10 mouse cellular contexts compared by ENCODE assay signal in genomic region chr8:120374514-120374913, GRCm38 (mm10).
DNase-seq lines count a peak whose midpoint lies in the region; ATAC-seq and TF ChIP-seq lines count a peak whose summit lies in the region.
"Had no signal": no experiment of that assay in that cellular context is flagged by ENCODE, and none has a peak within 500 bp of the region (broad histone marks: within the 10 kb centered on the region; RNA-seq: fewer than 3 reads in every experiment).

No protein-coding gene starts in this region.

- peaks cover 95% of the 10 kb centered on the region for H3K4me1 ChIP-seq in heart, embryonic 12.5 days (replicated peaks)
- peaks cover 49% of the 10 kb centered on the region for H3K4me1 ChIP-seq in embryonic facial prominence, embryonic 12.5 days
- peaks cover 45% of the 10 kb centered on the region for H3K4me1 ChIP-seq in kidney, postnatal 0 days (replicated peaks; ENCODE audit: insufficient read depth, low read length)
- peaks cover 66% of the 10 kb centered on the region for H3K4me1 ChIP-seq in neural tube, embryonic 11.5 days (ENCODE audit: control insufficient read depth, insufficient read depth, low read length)

- H3K27me3 ChIP-seq in heart, embryonic 12.5 days (replicated peaks), result no peaks in the 10 kb centered on the region
- no peaks in the 10 kb centered on the region for H3K27me3 ChIP-seq in embryonic facial prominence, embryonic 12.5 days
- H3K27me3 ChIP-seq in kidney, postnatal 0 days (ENCODE audit: insufficient read depth, low read length), result no peaks in the 10 kb centered on the region
- H3K27me3 ChIP-seq in neural tube, embryonic 11.5 days (ENCODE audit: control insufficient read depth, insufficient read depth, low read length), result no peaks in the 10 kb centered on the region
- H3K27me3 ChIP-seq: CH12.LX had no signal

- ATAC-seq in heart, embryonic 12.5 days (ENCODE audit: insufficient number of reproducible peaks, low FRiP score), result no peak
- ATAC-seq in embryonic facial prominence, embryonic 12.5 days (ENCODE audit: insufficient number of reproducible peaks, insufficient read depth, low FRiP score, low TSS enrichment), result no peak
- peak; percentile 69 for ATAC-seq in kidney, postnatal 0 days (replicated peaks; ENCODE audit: low FRiP score, low read depth)
- peak; percentile 56 for ATAC-seq in neural tube, embryonic 11.5 days (ENCODE audit: insufficient read depth, low FRiP score, low TSS enrichment)

- WGBS in heart, embryonic 12.5 days, result 41% methylated on average over 9 of the region's 9 CpGs
- WGBS in embryonic facial prominence, embryonic 12.5 days, result 34% methylated on average over 9 of the region's 9 CpGs
- 24% methylated on average over 9 of the region's 9 CpGs for WGBS in kidney, postnatal 0 days
- WGBS in neural tube, embryonic 11.5 days, result 7% methylated on average over 9 of the region's 9 CpGs

- peak overlapping the region; percentile 26 for H3K9ac ChIP-seq in heart, embryonic 12.5 days
- no peak overlapping the region; the same call in 1 of the 2 replicates for H3K9ac ChIP-seq in embryonic facial prominence, embryonic 12.5 days
- no peak overlapping the region for H3K9ac ChIP-seq in kidney, postnatal 0 days (ENCODE audit: low read depth, low read length)
- no peak overlapping the region for H3K9ac ChIP-seq in neural tube, embryonic 11.5 days (ENCODE audit: low read length)

- H3K9me3 ChIP-seq in heart, embryonic 12.5 days (replicated peaks), result no peaks in the 10 kb centered on the region
- no peaks in the 10 kb centered on the region for H3K9me3 ChIP-seq in embryonic facial prominence, embryonic 12.5 days
- no peaks in the 10 kb centered on the region for H3K9me3 ChIP-seq in kidney, postnatal 0 days (replicated peaks; ENCODE audit: low read length)
- no peaks in the 10 kb centered on the region for H3K9me3 ChIP-seq in neural tube, embryonic 11.5 days (ENCODE audit: control insufficient read depth, low read length)

- DNase-seq in heart, adult 9 months (ENCODE audit: low spot score in 2 of 2), result no peak
- peak; percentile 94 for DNase-seq in kidney, postnatal 0 days (ENCODE audit: low spot score)
- peak; percentile 79 for DNase-seq in neural tube, embryonic 11.5 days (ENCODE audit: low spot score)
- no peak for DNase-seq in urinary bladder, postnatal 25 days (ENCODE audit: low spot score)
- no peak for DNase-seq in cerebellum, adult 9-11 months
- DNase-seq in layer of hippocampus, adult 8-10 months (ENCODE audit: low spot score in 2 of 2), result no peak
- DNase-seq: cerebellum, adult 11-12 months had no signal

- no peaks in the 10 kb centered on the region for H3K36me3 ChIP-seq in heart, embryonic 12.5 days
- H3K36me3 ChIP-seq in embryonic facial prominence, embryonic 12.5 days, result no peaks in the 10 kb centered on the region
- no peaks in the 10 kb centered on the region for H3K36me3 ChIP-seq in kidney, postnatal 0 days (ENCODE audit: insufficient read depth, low read length)
- no peaks in the 10 kb centered on the region for H3K36me3 ChIP-seq in neural tube, embryonic 11.5 days (ENCODE audit: control insufficient read depth, insufficient read depth, low read length)

- no peak for TF ChIP-seq CTCF in kidney, postnatal 0 days (IDR thresholded peaks at IDR 0.05; ENCODE audit: low read depth)

- peak overlapping the region; percentile 59 for H3K27ac ChIP-seq in heart, embryonic 12.5 days (ENCODE audit: poor library complexity, severe bottlenecking)
- H3K27ac ChIP-seq in embryonic facial prominence, embryonic 12.5 days, result peak overlapping the region; percentile 36; the same call in 1 of the 2 replicates
- H3K27ac ChIP-seq in kidney, postnatal 0 days, result peak overlapping the region; percentile 70
- peak overlapping the region; percentile 93 for H3K27ac ChIP-seq in neural tube, embryonic 11.5 days (ENCODE audit: low read depth, low read length)

- H3K4me3 ChIP-seq in heart, embryonic 12.5 days, result no peak overlapping the region
- H3K4me3 ChIP-seq in embryonic facial prominence, embryonic 12.5 days, result no peak overlapping the region
- H3K4me3 ChIP-seq in kidney, postnatal 0 days (replicated peaks; ENCODE audit: low read depth, low read length), result no peak overlapping the region
- H3K4me3 ChIP-seq in neural tube, embryonic 11.5 days (ENCODE audit: low read depth, low read length), result no peak overlapping the region

- no peak overlapping the region for H3K4me2 ChIP-seq in heart, embryonic 12.5 days
- H3K4me2 ChIP-seq in embryonic facial prominence, embryonic 12.5 days (replicated peaks), result no peak overlapping the region
- 0 out of 2 replicates have a peak overlapping the region, but pooled peaks have one; percentile 8 for H3K4me2 ChIP-seq in kidney, postnatal 0 days (ENCODE audit: low read length)
- H3K4me2 ChIP-seq in neural tube, embryonic 11.5 days (ENCODE audit: low read depth), result no peak overlapping the region

Comparison
In these comparisons a context has a peak if more than half of its experiments do, and no peak if none do; other contexts are left out.
1. ATAC-seq: peak in kidney, postnatal 0 days (single experiment) and neural tube, embryonic 11.5 days (single experiment); none in heart, embryonic 12.5 days (single experiment) and embryonic facial prominence, embryonic 12.5 days (single experiment).
2. H3K27ac ChIP-seq: peak in every context shown above with its lines; median percentile 93 in neural tube, embryonic 11.5 days; 70 in kidney, postnatal 0 days; 59 in heart, embryonic 12.5 days; 36 in embryonic facial prominence, embryonic 12.5 days.
3. DNase-seq: peak in kidney, postnatal 0 days (single experiment) and neural tube, embryonic 11.5 days (single experiment); none in heart, adult 9 months (0 of 2), urinary bladder, postnatal 25 days (single experiment), cerebellum, adult 9-11 months (single experiment) and layer of hippocampus, adult 8-10 months (0 of 2).